Mouse (Mus musculus) limb, embryonic 14.5 days (tissue): ENCODE measurements around the gene Mpped2. TPM values are rescaled to one million over a fixed set of nuclear protein-coding genes. Genes with fewer than 3 reads are reported as not detected.

Source experiments
- ATAC-seq: fragments of 200-750 bp; cut with Nextera tagmentation; 2 replicates; pipeline ENCODE4 v1.8.0; 2017; ENCODE audit warnings: low read depth, moderate number of reproducible peaks, moderate TSS enrichment; ENCODE audit not compliant: low FRiP score
- DNase-seq: peaks from one replicate; pipeline ENCODE4 v3.0.0-alpha.2; 2015; ENCODE audit warnings: low spot score
- H3K27ac ChIP-seq: fragments of 300-500 bp; sonication (generic); replicated peaks from 2 replicates; pipeline ENCODE4 v1.5.1; 2014; ENCODE audit warnings: low read depth, mild to moderate bottlenecking, low read length, moderate library complexity, mixed read lengths
- H3K27me3 ChIP-seq: fragments of 300-500 bp; sonication (generic); 2 replicates; pipeline ENCODE4 v1.6.1; 2014; ENCODE audit warnings: low read length, mixed read lengths; ENCODE audit not compliant: control insufficient read depth, insufficient read depth
- H3K36me3 ChIP-seq: fragments of 300-500 bp; sonication (generic); 2 replicates; pipeline ENCODE4 v1.6.1; 2014; ENCODE audit warnings: mild to moderate bottlenecking, low read length, moderate library complexity, mixed read lengths; ENCODE audit not compliant: control insufficient read depth, insufficient read depth
- H3K4me1 ChIP-seq: fragments of 300-500 bp; sonication (generic); 2 replicates; pipeline ENCODE4 v1.6.1; 2014; ENCODE audit warnings: antibody characterized with exemption, low read length, mixed read lengths; ENCODE audit not compliant: control insufficient read depth, insufficient read depth
- H3K4me2 ChIP-seq: fragments of 300-500 bp; sonication (generic); replicated peaks from 2 replicates; pipeline ENCODE4 v1.6.1; 2014; ENCODE audit warnings: low read depth, mild to moderate bottlenecking, low read length, moderate library complexity; ENCODE audit not compliant: severe bottlenecking
- H3K4me3 ChIP-seq: fragments of 300-500 bp; sonication (generic); replicated peaks from 2 replicates; pipeline ENCODE4 v1.5.1; 2014; ENCODE audit warnings: low read length
- H3K9ac ChIP-seq: fragments of 300-500 bp; sonication (generic); 2 replicates; pipeline ENCODE4 v1.6.1; 2014; ENCODE audit warnings: mild to moderate bottlenecking, low read depth, low read length, moderate library complexity; ENCODE audit not compliant: severe bottlenecking
- H3K9me3 ChIP-seq: fragments of 300-500 bp; sonication (generic); 2 replicates; pipeline ENCODE4 v1.6.1; 2016; ENCODE audit warnings: low read length; ENCODE audit not compliant: control insufficient read depth
- POLR2A ChIP-seq: fragments of 200-500 bp; IDR thresholded peaks from 2 replicates; pipeline ENCODE4 v1.8.0; 2012; ENCODE audit warnings: inconsistent platforms, mild to moderate bottlenecking, moderate library complexity, borderline replicate concordance; ENCODE audit not compliant: insufficient read depth, insufficient read length; ENCODE audit errors: extremely low read depth
- whole genome bisulfite sequencing: fragments of 180-500 bp; shearing (Covaris S2); extraction: QIAGEN DNeasy Blood & Tissue Kit; methylation state at CpG from one replicate; pipeline ENCODE4 v1.1.7; 2014; 5-methylcytosine and 5-hydroxymethylcytosine counted together
- polyA plus RNA-seq, 2 experiments: library from polyadenylated mRNA; depleted of rRNA in 1 of 2; stranded (reverse) in 1 of 2; unstranded in 1 of 2; fragments of >200 nt; fragmentation: Nextera tagmentation in 1 of 2; extraction: Ambion mirVana in 1 of 2; gene quantifications; 2 replicates each; pipeline versions ENCODE4 v1.2.1 to v1.2.3; 2012 to 2014

The Mpped2 gene
- polyA plus RNA-seq, 2 experiments, result 37.8 to 79.5 TPM

DNA sequence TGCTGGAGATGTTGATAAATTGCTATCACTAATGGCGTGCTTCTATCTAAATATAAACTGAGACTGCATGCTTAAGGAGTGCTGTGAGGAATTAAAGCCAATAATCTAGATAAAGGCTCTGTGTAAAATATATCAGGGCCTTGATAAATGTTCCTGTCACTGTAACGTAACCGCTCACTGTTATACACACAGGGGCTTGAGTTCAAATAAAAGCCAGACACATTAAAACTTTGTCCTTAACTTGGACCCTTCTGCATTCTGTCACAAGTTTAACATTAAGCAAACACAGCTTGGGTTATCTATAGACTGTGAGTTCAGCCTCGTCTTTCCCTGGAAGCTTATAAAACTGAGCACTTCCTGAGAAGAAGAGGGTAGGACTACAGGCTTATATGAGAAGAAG is 164.6 kb downstream of the Mpped2 start:
- no peak overlapping the region for H3K4me2 ChIP-seq
- no peak overlapping the region for H3K27ac ChIP-seq
- no peak for TF ChIP-seq POLR2A
- WGBS, result 53% methylated on average over 4 of the region's 4 CpGs
- no peak overlapping the region for H3K4me3 ChIP-seq
- no peak for DNase-seq
- no peaks in the 10 kb centered on the region for H3K27me3 ChIP-seq
- H3K9me3 ChIP-seq, result no peaks in the 10 kb centered on the region
- H3K9ac ChIP-seq, result no peak overlapping the region
- H3K4me1 ChIP-seq, result peaks cover 61% of the 10 kb centered on the region
- H3K36me3 ChIP-seq, result no peaks in the 10 kb centered on the region
- no peak for ATAC-seq

GRCm38 (mm10) chr2:106860856-106861679 is 168.0 kb downstream of the Mpped2 start:
- WGBS, result 77% methylated on average over 21 of the region's 21 CpGs

GRCm38 (mm10) chr2:106863050-106863653 is 170.1 kb downstream of the Mpped2 start:
- DNase-seq, result no peak
- 71% methylated on average over 11 of the region's 11 CpGs for WGBS

More at GRCm38 (mm10) chr2:106860856-106861679, 168.0 kb downstream of the Mpped2 start:
- no peak for ATAC-seq
- DNase-seq, result no peak
- H3K27ac ChIP-seq, result no peak overlapping the region
- H3K9ac ChIP-seq, result no peak overlapping the region
- H3K9me3 ChIP-seq, result no peaks in the 10 kb centered on the region
- no peak overlapping the region for H3K4me3 ChIP-seq
- TF ChIP-seq POLR2A, result no peak
- peaks cover 47% of the 10 kb centered on the region for H3K4me1 ChIP-seq
- H3K36me3 ChIP-seq, result 0 out of 2 replicates have a peak, but pooled peaks cover 6% of the 10 kb centered on the region
- H3K27me3 ChIP-seq, result no peaks in the 10 kb centered on the region
- H3K4me2 ChIP-seq, result no peak overlapping the region

GRCm38 (mm10) chr2:106865148-106865786 is 172.2 kb downstream of the Mpped2 start:
- no peak for DNase-seq
- Histone ChIP-seq H3K4me3 (no peak overlapping the region), H3K9ac (no peak overlapping the region), H3K27ac (no peak overlapping the region), H3K27me3 (no peaks in the 10 kb centered on the region), H3K9me3 (no peaks in the 10 kb centered on the region), H3K4me1 (peaks cover 11% of the 10 kb centered on the region; the same call in 1 of the 2 replicates), H3K36me3 (peaks cover 14% of the 10 kb centered on the region; the same call in 1 of the 2 replicates), H3K4me2 (no peak overlapping the region)
- ATAC-seq, result no peak
- 66% methylated on average over 7 of the region's 7 CpGs for WGBS
- TF ChIP-seq POLR2A, result no peak

More at GRCm38 (mm10) chr2:106863050-106863653, 170.1 kb downstream of the Mpped2 start:
- Histone ChIP-seq H3K27ac (no peak overlapping the region), H3K9me3 (no peaks in the 10 kb centered on the region), H3K27me3 (no peaks in the 10 kb centered on the region), H3K9ac (no peak overlapping the region), H3K4me1 (peaks cover 27% of the 10 kb centered on the region), H3K4me2 (no peak overlapping the region), H3K4me3 (no peak overlapping the region), H3K36me3 (0 out of 2 replicates have a peak, but pooled peaks cover 6% of the 10 kb centered on the region)
- no peak for TF ChIP-seq POLR2A
- ATAC-seq, result no peak

DNA sequence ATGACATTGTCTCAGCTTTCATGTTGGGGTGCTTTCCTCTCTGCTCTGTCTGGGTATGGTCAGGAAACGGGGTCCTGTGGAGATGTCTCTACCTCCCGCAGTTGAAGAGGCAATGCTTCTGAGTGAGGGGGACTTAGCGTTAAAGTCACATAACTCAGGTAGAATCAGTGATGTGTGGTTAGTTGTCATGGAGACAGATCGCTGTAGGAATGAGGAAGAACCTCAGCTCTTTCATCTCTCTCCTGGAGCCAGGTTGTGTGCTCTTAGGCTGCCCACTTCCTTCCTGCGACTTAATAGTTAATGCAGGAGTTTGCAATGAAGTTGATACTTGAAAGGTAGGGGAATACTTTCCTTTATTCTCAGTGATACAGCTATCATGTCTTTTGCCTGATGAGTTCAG is 173.2 kb downstream of the Mpped2 start:
- H3K4me3 ChIP-seq, result no peak overlapping the region
- 60% methylated on average over 5 of the region's 5 CpGs for WGBS
- ATAC-seq, result no peak
- DNase-seq, result no peak
- TF ChIP-seq POLR2A, result no peak
- H3K27ac ChIP-seq, result no peak overlapping the region
- H3K9ac ChIP-seq, result no peak overlapping the region
- H3K4me1 ChIP-seq, result peaks cover 9% of the 10 kb centered on the region; the same call in 1 of the 2 replicates
- peaks cover 16% of the 10 kb centered on the region; the same call in 1 of the 2 replicates for H3K36me3 ChIP-seq
- no peak overlapping the region for H3K4me2 ChIP-seq
- H3K9me3 ChIP-seq, result no peaks in the 10 kb centered on the region
- H3K27me3 ChIP-seq, result no peaks in the 10 kb centered on the region
